Mouse (Mus musculus): ENCODE measurements around the gene Nup62. TPM values are rescaled to one million over a fixed set of nuclear protein-coding genes. Genes with fewer than 3 reads are reported as not detected.
A peak's percentile ranks its signal among the peaks of the same experiment; 100 is the strongest.

The Nup62 gene
- total RNA-seq, 1 experiment: 98.0 TPM

GRCm38 (mm10) chr7:44864595-44865542 lies 49.0 kb downstream of the Nup62 start:
- DNase-seq (ENCODE audit: low read depth, low spot score): no peak
- Histone ChIP-seq H3K27ac (ENCODE audit: insufficient read depth, low read depth, low read length, poor library complexity, severe bottlenecking) (no peak overlapping the region), H3K36me3 (ENCODE audit: control insufficient read depth, insufficient read depth, low read length, poor library complexity, severe bottlenecking) (peaks cover 45% of the 10 kb centered on the region), H3K9me3 (ENCODE audit: control insufficient read depth, insufficient read depth, low read depth, low read length) (no peaks in the 10 kb centered on the region), H3K4me1 (ENCODE audit: control insufficient read depth in 2 of 2, insufficient read depth in 2 of 2, low read length in 2 of 2, poor library complexity in 1 of 2) (peaks cover 0 to 23% of the 10 kb centered on the region in 2 experiments; a peak in 2 of 4 replicates), H3K9ac (ENCODE audit: insufficient read depth, low read depth, low read length, poor library complexity, severe bottlenecking) (no peak overlapping the region), H3K4me3 (ENCODE audit: insufficient read depth in 1 of 2, low read depth in 1 of 2, low read length in 2 of 2, poor library complexity in 1 of 2, severe bottlenecking in 1 of 2) (no peak overlapping the region)
- in situ Hi-C loops (cut with MboI; ENCODE audit: low sequenced_read_pairs in 2 of 2, unreplicated experiment in 2 of 2): no loop called here
- TF ChIP-seq ZNF384 (IDR thresholded peaks at IDR 0.05; ENCODE audit: low read depth, low read length): no peak
- no peak for TF ChIP-seq CHD2 (IDR thresholded peaks at IDR 0.05; ENCODE audit: low read depth, low read length)
- no peak for TF ChIP-seq HCFC1 (IDR thresholded peaks at IDR 0.05; ENCODE audit: borderline replicate concordance, insufficient read depth, low read length)
- TF ChIP-seq ZC3H11A (IDR thresholded peaks at IDR 0.05; ENCODE audit: borderline replicate concordance, low read depth, low read length): no peak
- no peak for TF ChIP-seq MAFK (IDR thresholded peaks at IDR 0.05; ENCODE audit: insufficient read depth, low read depth, low read length)

DNA sequence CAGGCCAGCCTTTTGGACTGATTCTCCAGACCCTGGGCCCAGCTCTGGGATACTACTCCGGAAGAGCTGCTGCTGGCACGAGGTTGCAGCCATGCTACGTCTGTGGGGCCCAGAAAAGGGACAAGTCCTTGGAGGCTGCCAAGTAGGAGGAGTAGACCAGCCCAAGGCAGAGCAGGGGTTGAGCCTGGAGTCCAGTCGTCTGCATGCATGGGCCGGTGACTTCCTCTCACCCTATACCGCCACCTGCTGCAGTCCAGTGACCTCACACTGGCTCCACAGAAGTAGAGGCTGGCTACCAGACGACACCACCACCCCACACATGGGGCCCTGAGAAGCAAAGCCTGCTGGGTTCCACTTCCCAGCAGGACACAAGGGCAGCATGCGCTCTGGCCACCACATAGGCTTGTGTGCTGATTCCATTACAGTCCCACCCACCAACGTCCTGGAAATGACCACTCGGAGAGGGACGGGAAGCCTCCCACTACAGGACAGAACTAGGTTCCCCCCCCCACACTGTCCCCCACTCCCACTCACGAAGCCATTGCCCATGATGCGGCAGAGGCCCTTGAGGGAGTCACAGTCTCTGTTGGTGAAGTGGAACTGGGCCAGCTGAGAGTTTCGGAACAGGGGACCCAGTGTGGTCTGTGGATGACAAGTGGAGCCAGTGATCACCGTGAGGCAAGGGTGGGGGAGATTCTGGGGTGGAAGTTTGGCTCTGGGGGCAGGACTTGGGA lies 50.6 kb downstream of the Nup62 start:
- no peaks in the 10 kb centered on the region for H3K9me3 ChIP-seq (ENCODE audit: control insufficient read depth, insufficient read depth, low read depth, low read length)
- no peak overlapping the region for H3K27ac ChIP-seq (ENCODE audit: insufficient read depth, low read depth, low read length, poor library complexity, severe bottlenecking)
- H3K4me3 ChIP-seq (ENCODE audit: insufficient read depth in 1 of 2, low read depth in 1 of 2, low read length in 2 of 2, poor library complexity in 1 of 2, severe bottlenecking in 1 of 2): no peak overlapping the region
- peaks cover 43% of the 10 kb centered on the region for H3K36me3 ChIP-seq (ENCODE audit: control insufficient read depth, insufficient read depth, low read length, poor library complexity, severe bottlenecking)
- TF ChIP-seq CHD2 (IDR thresholded peaks at IDR 0.05; ENCODE audit: low read depth, low read length) (no peak), ZNF384 (IDR thresholded peaks at IDR 0.05; ENCODE audit: low read depth, low read length) (no peak), HCFC1 (IDR thresholded peaks at IDR 0.05; ENCODE audit: borderline replicate concordance, insufficient read depth, low read length) (no peak)
- DNase-seq (ENCODE audit: low read depth, low spot score): no peak
- in situ Hi-C loops (cut with MboI; ENCODE audit: low sequenced_read_pairs in 2 of 2, unreplicated experiment in 2 of 2): no loop called here
- H3K9ac ChIP-seq (ENCODE audit: insufficient read depth, low read depth, low read length, poor library complexity, severe bottlenecking): no peak overlapping the region
- H3K4me1 ChIP-seq (ENCODE audit: control insufficient read depth in 2 of 2, insufficient read depth in 2 of 2, low read length in 2 of 2, poor library complexity in 1 of 2): peaks cover 0 to 19% of the 10 kb centered on the region in 2 experiments; a peak in 2 of 4 replicates

GRCm38 (mm10) chr7:44867010-44867702 lies 51.3 kb downstream of the Nup62 start:
- Histone ChIP-seq H3K9me3 (ENCODE audit: control insufficient read depth, insufficient read depth, low read depth, low read length) (no peaks in the 10 kb centered on the region), H3K9ac (ENCODE audit: insufficient read depth, low read depth, low read length, poor library complexity, severe bottlenecking) (no peak overlapping the region), H3K27ac (ENCODE audit: insufficient read depth, low read depth, low read length, poor library complexity, severe bottlenecking) (no peak overlapping the region), H3K4me1 (ENCODE audit: control insufficient read depth in 2 of 2, insufficient read depth in 2 of 2, low read length in 2 of 2, poor library complexity in 1 of 2) (peaks cover 0 to 19% of the 10 kb centered on the region in 2 experiments; a peak in 2 of 4 replicates), H3K36me3 (ENCODE audit: control insufficient read depth, insufficient read depth, low read length, poor library complexity, severe bottlenecking) (peaks cover 37% of the 10 kb centered on the region), H3K4me3 (ENCODE audit: insufficient read depth in 1 of 2, low read depth in 1 of 2, low read length in 2 of 2, poor library complexity in 1 of 2, severe bottlenecking in 1 of 2) (no peak overlapping the region)
- in situ Hi-C loops (cut with MboI; ENCODE audit: low sequenced_read_pairs in 2 of 2, unreplicated experiment in 2 of 2): no loop called here
- TF ChIP-seq CHD2 (IDR thresholded peaks at IDR 0.05; ENCODE audit: low read depth, low read length): no peak
- no peak for TF ChIP-seq ZNF384 (IDR thresholded peaks at IDR 0.05; ENCODE audit: low read depth, low read length)
- no peak for TF ChIP-seq ZC3H11A (IDR thresholded peaks at IDR 0.05; ENCODE audit: borderline replicate concordance, low read depth, low read length)
- TF ChIP-seq MAFK (IDR thresholded peaks at IDR 0.05; ENCODE audit: insufficient read depth, low read depth, low read length): no peak
- no peak for TF ChIP-seq HCFC1 (IDR thresholded peaks at IDR 0.05; ENCODE audit: borderline replicate concordance, insufficient read depth, low read length)
- no peak for DNase-seq (ENCODE audit: low read depth, low spot score)

- Histone ChIP-seq H3K4me3 (ENCODE audit: insufficient read depth in 1 of 2, low read depth in 1 of 2, low read length in 2 of 2, poor library complexity in 1 of 2, severe bottlenecking in 1 of 2) (peak overlapping the region in 1 of 2 experiments; percentile 76; a peak in 1 of 4 replicates), H3K9ac (ENCODE audit: insufficient read depth, low read depth, low read length, poor library complexity, severe bottlenecking) (0 out of 2 replicates have a peak overlapping the region, but pooled peaks have one; percentile 14), H3K9me3 (ENCODE audit: control insufficient read depth, insufficient read depth, low read depth, low read length) (no peaks in the 10 kb centered on the region), H3K36me3 (ENCODE audit: control insufficient read depth, insufficient read depth, low read length, poor library complexity, severe bottlenecking) (peaks cover 31% of the 10 kb centered on the region), H3K4me1 (ENCODE audit: control insufficient read depth in 2 of 2, insufficient read depth in 2 of 2, low read length in 2 of 2, poor library complexity in 1 of 2) (peaks cover 0 to 19% of the 10 kb centered on the region in 2 experiments; a peak in 2 of 4 replicates), H3K27ac (ENCODE audit: insufficient read depth, low read depth, low read length, poor library complexity, severe bottlenecking) (no peak overlapping the region)
- in situ Hi-C loops (cut with MboI; ENCODE audit: low sequenced_read_pairs in 2 of 2, unreplicated experiment in 2 of 2): no loop called here
- no peak for TF ChIP-seq ZC3H11A (IDR thresholded peaks at IDR 0.05; ENCODE audit: borderline replicate concordance, low read depth, low read length)
- no peak for TF ChIP-seq ZNF384 (IDR thresholded peaks at IDR 0.05; ENCODE audit: low read depth, low read length)
- no peak for TF ChIP-seq HCFC1 (IDR thresholded peaks at IDR 0.05; ENCODE audit: borderline replicate concordance, insufficient read depth, low read length)
- TF ChIP-seq CHD2 (IDR thresholded peaks at IDR 0.05; ENCODE audit: low read depth, low read length): no peak
- TF ChIP-seq MAFK (IDR thresholded peaks at IDR 0.05; ENCODE audit: insufficient read depth, low read depth, low read length): no peak
- no peak for DNase-seq (ENCODE audit: low read depth, low spot score)
Measured at GRCm38 (mm10) chr7:44867802-44868201, 51.9 kb downstream of the Nup62 start.
